Mouse (Mus musculus) splenic B cell, adult 2 months (primary cell): ENCODE data around the gene BC061212.
"Not testable (repeated sequence)": the region's sequence is repeated elsewhere in the genome, so short reads cannot be mapped to it uniquely, and the experiment has no call there.

Source experiments
- DNase-seq: peaks from one replicate; pipeline ENCODE4 v3.0.0-alpha.2; 2011; ENCODE audit warnings: low read depth, low spot score
- H3K27me3 ChIP-seq: 2 replicates; pipeline ENCODE4 v1.6.1; 2012; ENCODE audit warnings: mild to moderate bottlenecking, low read length, moderate library complexity, mixed read lengths; ENCODE audit not compliant: control insufficient read depth, poor library complexity, insufficient read depth, severe bottlenecking
- H3K36me3 ChIP-seq: 2 replicates; pipeline ENCODE4 v1.6.1; 2012; ENCODE audit warnings: mild to moderate bottlenecking, low read length, moderate library complexity, mixed read lengths; ENCODE audit not compliant: control insufficient read depth, poor library complexity, insufficient read depth, severe bottlenecking

The BC061212 gene

DNA sequence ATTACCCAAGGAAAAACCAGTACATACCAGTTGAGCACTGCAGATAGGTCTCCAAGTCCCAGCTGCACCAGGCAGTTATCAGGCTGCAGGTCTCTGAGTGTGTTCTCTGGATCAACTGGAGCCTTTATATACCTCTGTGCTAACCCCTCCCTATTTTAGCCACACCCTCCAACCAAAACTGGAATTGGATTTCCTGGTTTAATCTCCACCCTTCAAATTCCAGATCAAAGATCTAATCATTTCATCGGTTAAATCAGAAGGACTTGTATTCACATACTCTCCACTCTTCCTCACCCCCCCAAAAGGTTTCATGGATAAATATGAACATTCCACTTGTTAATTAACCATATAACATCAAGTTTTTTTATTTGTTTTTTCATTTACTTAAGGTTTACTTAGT lies at the start of gene BC061212:
Gene BC061212, minus strand, starts transcription at position 101 of the 400 bp plus-strand sequence.
- H3K36me3 ChIP-seq, DNase-seq, H3K27me3 ChIP-seq: not testable (repeated sequence)

DNA sequence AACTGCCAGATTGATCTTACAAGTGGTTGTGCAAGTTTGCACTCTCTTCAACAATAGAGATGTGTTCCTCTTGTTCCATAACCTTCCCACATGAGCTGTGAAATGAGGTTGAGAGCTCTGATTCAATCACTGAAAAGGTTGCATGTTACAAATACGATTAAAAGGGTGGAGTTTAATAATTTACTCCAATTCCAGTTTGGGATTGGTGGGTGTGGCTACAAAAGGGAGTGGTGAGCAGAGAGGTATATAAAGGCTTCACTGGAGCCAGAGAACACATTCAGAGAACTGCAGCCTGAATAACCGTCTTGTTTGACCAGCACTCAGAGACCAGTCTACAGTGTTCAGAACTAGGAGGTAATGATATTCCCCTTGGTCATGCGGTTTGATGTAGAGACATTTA lies 5.7 kb upstream of the BC061212 start, which contains the start of gene Gm6351:
Gene Gm6351, plus strand, starts transcription at position 301 of the 400 bp plus-strand sequence.
- not testable (repeated sequence) for DNase-seq, H3K27me3 ChIP-seq, H3K36me3 ChIP-seq
